Mouse (Mus musculus) erythroid progenitor cell, adult 5-6 weeks (primary cell): ENCODE results near the gene Tfeb. TPM values are rescaled to one million over a fixed set of nuclear protein-coding genes. Genes with fewer than 3 reads are reported as not detected.

Experiments used
- ATAC-seq: replicated peaks from 2 replicates; pipeline ENCODE4 v1.8.0; 2016; ENCODE audit warnings: moderate number of reproducible peaks, mild to moderate bottlenecking, moderate TSS enrichment, inconsistent platforms; ENCODE audit not compliant: poor library complexity, low FRiP score, severe bottlenecking
- total RNA-seq, 2 experiments: library from RNA; stranded (forward) in 1 of 2; stranded (reverse) in 1 of 2; fragments of 150-400 nt in 1 of 2; fragments of 186-747, 209-891 nt in 1 of 2; gene quantifications; 2 replicates each; pipeline versions ENCODE4 v1.2.3 to v1.2.4; 2015 to 2017; ENCODE audit warnings: low replicate concordance in 2 of 2

Tfeb gene
- total RNA-seq, 2 experiments from 2014 or later = 0.23 to 13.0 TPM

DNA sequence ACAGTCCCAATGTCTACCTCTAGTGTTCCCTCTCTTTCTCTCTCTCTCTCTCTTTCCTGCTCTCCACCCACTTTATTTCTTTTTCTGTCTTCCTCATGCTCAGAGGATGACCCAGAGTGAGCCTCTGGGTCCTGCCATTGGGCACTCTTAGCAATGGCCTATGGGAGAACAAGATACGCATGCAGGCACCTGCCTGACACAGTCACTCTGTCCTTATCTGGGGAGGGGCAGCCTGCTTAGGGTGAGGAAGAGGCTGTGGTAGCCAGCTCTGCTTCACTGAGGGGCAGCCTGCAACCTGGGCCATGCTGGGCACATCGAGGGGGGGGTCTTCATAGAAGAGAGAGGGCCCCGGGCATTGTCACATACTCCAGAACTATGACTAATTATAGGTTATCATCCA lies 12.8 kb downstream of the Tfeb start:
- ATAC-seq = no peak

- no peak for ATAC-seq
Measured at GRCm38 (mm10) chr17:47750101-47750500, 13.3 kb downstream of the Tfeb start.

GRCm38 (mm10) chr17:47751811-47752210 lies 15.0 kb downstream of the Tfeb start:
- ATAC-seq = no peak

DNA sequence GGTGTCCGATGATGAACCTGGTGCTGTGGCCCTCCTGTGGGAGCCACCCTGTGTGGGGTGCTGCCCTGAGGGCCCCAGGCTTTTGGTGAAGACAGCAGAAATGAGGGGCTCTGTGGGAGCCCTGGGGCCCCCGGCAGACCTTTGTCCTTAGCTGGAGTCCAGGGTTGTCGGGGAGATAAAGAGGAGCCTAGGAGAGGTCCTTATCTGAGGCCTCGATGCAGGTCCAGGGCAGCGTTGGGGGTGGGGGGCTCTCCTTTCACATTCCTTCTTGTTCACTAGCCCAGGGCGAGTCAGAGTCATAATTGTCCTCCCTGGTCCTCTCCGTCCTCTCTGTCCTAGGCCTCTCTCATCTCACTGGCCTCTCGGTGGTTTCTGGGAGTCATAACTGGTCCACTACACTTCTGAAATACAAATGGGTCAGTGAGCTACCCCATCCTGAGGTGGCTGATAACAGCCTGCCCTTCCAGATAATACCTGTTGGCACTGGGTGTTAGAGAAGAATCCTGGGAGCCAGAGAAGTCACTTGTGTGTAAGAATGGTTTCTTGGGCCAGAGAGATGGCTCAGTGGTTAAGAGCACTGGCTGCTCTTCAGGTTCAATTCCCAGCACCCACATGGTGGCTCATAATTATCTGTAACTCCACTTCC lies 16.4 kb downstream of the Tfeb start:
- ATAC-seq = no peak

DNA sequence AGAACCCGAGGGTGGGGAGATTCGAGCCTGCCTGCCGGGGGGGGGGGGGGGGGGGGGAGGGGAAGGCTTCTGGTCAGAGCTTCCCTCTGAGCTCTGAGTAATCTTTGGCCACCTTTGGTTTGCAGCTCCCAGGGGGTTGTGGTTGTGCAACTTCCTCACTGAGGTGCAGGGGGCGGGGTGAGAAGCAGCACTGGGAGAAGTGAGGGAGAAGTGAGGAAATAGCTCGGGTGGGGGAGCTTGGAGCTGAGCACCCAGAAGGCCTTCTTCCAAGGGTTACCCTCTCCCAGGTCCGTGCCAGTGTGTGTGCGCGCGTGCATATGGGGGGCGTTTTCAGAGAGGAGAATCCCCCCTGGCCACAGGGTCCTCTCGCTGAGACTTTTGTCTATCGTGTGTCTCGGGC lies 17.4 kb downstream of the Tfeb start:
- no peak for ATAC-seq

DNA sequence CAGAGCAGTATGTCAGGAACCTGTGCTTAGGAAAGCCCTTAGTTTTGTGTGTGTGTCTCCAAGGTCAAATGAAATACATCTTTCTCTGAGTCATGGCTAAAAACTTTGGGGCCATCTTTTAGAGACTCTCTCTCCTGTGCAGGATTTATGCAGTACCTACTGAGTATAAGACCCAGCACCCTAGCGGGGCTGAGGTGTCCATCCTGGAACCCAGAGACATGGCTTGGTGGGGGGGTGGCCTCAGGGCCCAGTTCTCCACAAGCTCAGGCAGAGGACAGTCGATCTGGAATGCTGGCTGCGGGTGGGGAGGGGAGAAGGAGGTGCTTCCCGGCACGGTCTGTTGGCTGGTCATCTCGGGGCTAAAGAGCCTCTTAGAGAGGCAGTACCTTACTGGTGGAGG lies 19.5 kb downstream of the Tfeb start:
- no peak for ATAC-seq

DNA sequence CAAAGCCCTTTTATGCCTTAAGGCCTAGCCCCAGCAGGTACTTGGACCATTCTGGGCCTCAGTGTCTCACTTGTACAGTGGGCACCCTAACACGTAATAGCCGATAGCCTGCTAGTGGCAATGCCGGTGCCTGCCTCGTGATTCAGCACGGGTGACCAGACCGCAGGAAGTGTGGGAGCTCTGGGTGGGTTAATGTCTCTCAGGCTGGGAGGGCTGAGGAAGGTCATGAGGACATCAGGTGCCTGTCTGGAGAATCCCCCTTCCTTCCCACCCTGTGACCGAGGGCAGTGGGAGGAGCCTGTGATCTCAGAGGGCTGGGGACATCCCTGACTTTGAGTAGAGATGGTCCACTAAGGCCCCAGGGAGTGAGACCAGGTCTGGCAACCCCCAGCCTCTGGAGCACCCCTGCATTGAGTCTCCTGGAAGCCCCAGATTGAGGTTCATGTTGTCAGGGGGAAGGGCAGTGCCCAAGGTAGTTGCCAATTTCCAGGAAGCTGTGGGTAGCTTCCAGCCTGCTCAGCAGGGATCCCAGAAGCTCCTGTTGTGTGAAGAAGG lies 20.3 kb downstream of the Tfeb start:
- no peak for ATAC-seq

GRCm38 (mm10) chr17:47759702-47760410 lies 23.0 kb downstream of the Tfeb start:
- no peak for ATAC-seq

- no peak for ATAC-seq
Measured at GRCm38 (mm10) chr17:47762028-47762427, 25.2 kb downstream of the Tfeb start.

DNA sequence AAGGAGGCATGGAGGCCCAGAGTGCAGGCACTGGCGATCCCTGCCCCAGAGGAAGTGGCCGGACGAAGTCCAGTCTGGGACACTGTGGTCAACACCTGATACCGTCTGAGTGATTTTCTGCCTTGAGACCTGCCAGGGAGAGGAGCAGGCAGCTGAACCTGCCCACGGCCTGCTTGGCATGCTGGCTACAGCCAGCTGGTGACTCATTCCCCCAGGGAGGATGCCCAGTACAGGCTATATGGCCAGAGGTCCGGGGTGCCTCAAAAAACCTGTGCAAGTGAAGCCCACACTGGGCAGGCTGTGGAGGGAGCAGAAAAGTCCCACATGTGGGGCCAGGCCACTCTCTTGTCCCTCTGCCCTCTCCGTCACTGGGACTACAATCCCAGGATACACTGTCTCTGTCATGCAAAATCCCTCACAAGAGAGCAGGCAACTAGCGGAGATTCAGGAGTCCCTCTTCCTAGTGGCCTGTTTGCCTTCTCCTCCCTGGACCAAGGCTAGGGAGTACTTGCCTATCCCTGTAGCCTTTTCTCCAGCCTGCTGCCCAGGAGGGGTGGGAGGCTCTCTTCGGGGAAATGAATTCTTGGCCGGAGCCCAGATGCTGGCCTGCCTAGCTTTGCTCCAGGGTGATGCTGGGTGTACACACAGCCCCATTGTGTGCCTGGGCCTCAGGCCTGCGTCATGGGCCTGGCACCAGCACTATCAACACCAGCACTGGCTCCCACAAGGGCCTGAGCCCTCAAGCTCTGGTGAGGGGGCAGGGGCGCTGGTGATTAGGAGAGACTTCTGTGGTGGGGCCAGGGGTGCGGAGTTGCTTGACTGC lies 25.9 kb downstream of the Tfeb start:
- no peak for ATAC-seq

- ATAC-seq = no peak
Measured at GRCm38 (mm10) chr17:47765986-47766385, 29.2 kb downstream of the Tfeb start.

- ATAC-seq = no peak
Measured at GRCm38 (mm10) chr17:47766407-47767043, 29.7 kb downstream of the Tfeb start.

DNA sequence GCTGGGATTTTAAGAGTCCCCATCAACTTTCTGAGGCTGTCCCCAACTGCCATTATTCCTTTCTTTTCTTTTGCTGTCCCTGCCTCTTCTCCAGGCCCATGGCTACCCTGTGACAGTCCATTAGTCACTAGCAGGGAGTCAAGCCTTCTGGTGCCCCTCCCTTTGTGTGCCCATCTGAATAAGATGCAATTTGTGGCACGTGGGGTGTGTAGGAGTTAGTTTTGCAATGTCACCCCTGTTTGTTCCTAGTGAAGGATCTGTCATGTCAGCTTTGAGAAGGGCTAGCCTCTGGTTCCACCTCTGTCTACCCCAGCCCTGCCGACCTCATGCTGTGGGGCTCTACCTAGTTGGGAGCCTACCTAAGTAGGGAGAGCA lies 30.2 kb downstream of the Tfeb start:
- no peak for ATAC-seq

- ATAC-seq = no peak
Measured at GRCm38 (mm10) chr17:47767456-47768141, 30.8 kb downstream of the Tfeb start.

DNA sequence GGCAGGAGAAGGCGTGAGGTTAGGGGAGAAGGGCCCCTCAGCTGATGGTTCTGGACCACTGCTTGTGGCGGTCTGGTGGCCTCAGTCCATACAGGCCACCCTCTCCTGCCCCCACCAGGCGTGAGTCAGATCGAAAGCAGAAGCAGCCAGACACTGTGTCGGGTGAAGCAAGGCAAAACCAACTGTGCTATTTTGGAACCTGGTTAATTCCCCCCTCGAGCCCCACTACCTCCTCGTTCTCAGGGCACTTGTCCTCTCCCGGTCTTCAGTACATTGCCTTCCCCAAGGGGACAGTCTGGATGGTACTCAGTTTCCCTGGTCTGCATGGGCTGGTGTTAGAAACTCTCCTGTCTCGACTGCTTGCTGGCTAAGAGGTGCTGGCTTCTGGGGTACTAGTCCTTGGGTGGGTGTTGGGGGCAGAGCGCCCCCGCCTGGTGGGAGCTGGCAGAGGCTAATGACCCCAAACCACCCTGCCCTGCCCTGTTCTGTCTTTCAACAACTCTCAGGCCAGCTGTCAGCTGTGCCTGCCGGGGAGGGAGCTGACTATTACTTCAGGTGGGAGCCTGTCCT lies 32.0 kb downstream of the Tfeb start:
- peak; percentile 21; the same call in 1 of the 2 replicates for ATAC-seq

DNA sequence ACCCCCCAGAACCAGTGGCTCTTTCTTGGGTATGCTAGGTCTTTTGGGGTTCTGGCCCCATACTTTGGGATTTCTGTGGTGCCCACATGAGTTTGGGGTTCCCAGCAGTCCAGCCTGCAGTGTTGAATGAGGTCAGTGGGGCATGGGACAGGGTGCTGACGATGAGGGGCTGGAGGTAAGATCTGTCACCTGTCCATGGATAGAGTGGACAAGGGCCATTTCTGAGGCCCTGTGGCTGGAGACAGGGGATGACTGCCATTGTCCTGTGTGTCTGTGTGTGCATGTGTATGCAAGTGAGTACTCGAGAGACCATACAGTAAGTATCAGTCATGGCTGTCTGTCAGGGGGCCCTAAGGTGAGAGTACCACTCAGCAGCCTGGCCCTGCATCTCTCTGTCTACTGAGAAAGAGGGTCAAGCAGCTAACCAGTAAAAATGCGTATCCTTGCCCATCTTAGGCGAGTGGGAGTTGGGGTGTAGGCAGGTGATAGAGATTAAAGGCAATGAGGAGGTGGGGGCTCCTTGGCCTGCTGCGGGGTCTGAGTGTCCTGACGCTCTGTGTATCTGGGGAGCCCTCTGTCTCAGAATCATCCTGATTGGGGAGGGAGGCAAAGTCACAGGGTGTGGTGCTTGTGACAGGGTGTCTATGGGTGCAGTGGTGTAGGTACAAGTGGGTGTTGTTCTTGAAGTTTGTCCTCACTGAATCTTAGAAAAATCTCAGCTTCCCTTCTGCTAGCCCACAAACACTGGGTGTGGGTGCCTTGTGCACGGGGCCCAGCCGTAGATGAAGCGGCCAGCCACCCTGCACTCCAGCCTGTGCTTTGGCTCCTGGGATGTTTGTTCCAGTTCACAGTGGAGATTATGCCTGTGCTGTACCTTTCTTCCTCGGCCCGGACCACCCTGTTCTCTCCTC lies 32.8 kb downstream of the Tfeb start:
- ATAC-seq = no peak

DNA sequence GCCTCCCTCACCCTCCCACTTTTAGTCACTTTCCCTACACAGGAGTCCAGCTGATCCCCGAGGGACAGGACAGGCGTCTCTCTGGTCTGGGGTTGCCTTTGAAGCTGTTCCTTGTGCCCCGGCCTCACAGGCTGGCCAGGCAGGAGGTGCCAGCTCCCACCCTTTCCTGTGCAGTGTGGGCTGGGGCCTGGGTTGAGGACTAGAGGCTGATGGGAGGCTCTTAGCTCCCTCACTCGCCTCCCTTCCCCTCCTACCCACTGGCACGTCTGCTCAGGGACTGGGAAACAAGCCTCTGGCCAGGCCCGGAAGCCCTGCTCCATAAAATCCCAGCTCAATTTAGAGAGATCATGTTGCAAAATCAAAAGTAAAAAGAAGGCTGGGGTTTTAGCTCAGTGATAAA lies 36.8 kb downstream of the Tfeb start:
- ATAC-seq = no peak

DNA sequence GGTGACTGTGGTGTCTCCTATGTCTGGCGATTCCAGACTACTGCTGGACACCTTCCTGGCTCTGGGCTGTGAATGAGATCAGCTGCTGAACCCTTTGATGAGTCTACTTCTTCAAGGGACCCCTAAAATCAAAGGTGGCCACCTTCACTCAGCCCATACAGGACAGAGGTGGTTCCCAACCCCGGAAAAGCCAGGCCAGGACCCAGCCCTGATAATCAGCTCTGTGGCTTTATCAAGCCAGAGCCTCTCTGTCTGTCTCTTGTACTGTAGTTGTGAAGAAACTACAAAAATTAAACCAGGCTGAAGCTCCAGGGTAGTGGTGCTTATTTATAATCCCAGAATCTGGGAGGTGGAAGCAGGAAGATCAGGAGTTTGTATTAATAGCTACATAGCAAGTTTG lies 40.3 kb downstream of the Tfeb start:
- ATAC-seq = no peak
